Mouse (Mus musculus) hindbrain, postnatal 0 days (tissue): ENCODE measurements around the gene Fbp1. TPM values are rescaled to one million over a fixed set of nuclear protein-coding genes. Genes with fewer than 3 reads are reported as not detected.
"Not testable (repeated sequence)": the region's sequence is repeated elsewhere in the genome, so short reads cannot be mapped to it uniquely, and the experiment has no call there.

Source experiments
- ATAC-seq: fragments of 200-750 bp; cut with Nextera tagmentation; 2 replicates; pipeline ENCODE4 v1.8.0; 2017; ENCODE audit warnings: mild to moderate bottlenecking, moderate TSS enrichment, moderate library complexity
- DNase-seq: peaks from one replicate; pipeline ENCODE4 v3.0.0-alpha.2; 2015; ENCODE audit warnings: low spot score
- H3K27ac ChIP-seq: fragments of 300-500 bp; sonication (generic); 2 replicates; pipeline ENCODE4 v1.5.1; 2014; ENCODE audit warnings: mild to moderate bottlenecking
- H3K27me3 ChIP-seq: fragments of 300-500 bp; sonication (generic); 2 replicates; pipeline ENCODE4 v1.6.1; 2014; ENCODE audit warnings: low read length, mixed read lengths; ENCODE audit not compliant: insufficient read depth
- H3K36me3 ChIP-seq: fragments of 300-500 bp; sonication (generic); 2 replicates; pipeline ENCODE4 v1.6.1; 2014; ENCODE audit warnings: low read length, mixed read lengths; ENCODE audit not compliant: insufficient read depth
- H3K4me1 ChIP-seq: fragments of 300-500 bp; sonication (generic); 2 replicates; pipeline ENCODE4 v1.6.1; 2014; ENCODE audit warnings: antibody characterized with exemption, low read length, mixed read lengths; ENCODE audit not compliant: insufficient read depth
- H3K4me2 ChIP-seq: fragments of 300-500 bp; sonication (generic); 2 replicates; pipeline ENCODE4 v1.6.1; 2014; ENCODE audit warnings: low read depth, mild to moderate bottlenecking, low read length, moderate library complexity, mixed read lengths
- H3K4me3 ChIP-seq: fragments of 300-500 bp; sonication (generic); 2 replicates; pipeline ENCODE4 v1.5.1; 2014; ENCODE audit warnings: low read length
- H3K9ac ChIP-seq: fragments of 300-500 bp; sonication (generic); replicated peaks from 2 replicates; pipeline ENCODE4 v1.6.1; 2014; ENCODE audit warnings: mild to moderate bottlenecking, low read length, moderate library complexity, mixed read lengths
- H3K9me3 ChIP-seq: fragments of 300-500 bp; sonication (generic); 2 replicates; pipeline ENCODE4 v1.6.1; 2016; ENCODE audit warnings: low read length, mixed read lengths
- CTCF ChIP-seq: IDR thresholded peaks from 2 replicates; pipeline ENCODE4 v1.5.1; 2016; ENCODE audit warnings: antibody characterized with exemption, control low read depth, low read depth
- WGBS: fragments of 180-500 bp; shearing (Covaris S2); extraction: QIAGEN DNeasy Blood & Tissue Kit; methylation state at CpG from one replicate; pipeline ENCODE4 v1.1.7; 2014; 5-methylcytosine and 5-hydroxymethylcytosine counted together
- polyA plus RNA-seq: library from polyadenylated mRNA; unstranded; fragments of >200 nt; fragmentation: Nextera tagmentation; extraction: Ambion mirVana; gene quantifications from 2 replicates; pipeline ENCODE4 v1.2.1, GENCODE M21; 2015
- total RNA-seq: library from RNA; depleted of rRNA; stranded (reverse); fragments of >200 nt; gene quantifications from 2 replicates; pipeline ENCODE4 v1.2.3, GENCODE M21; 2014; rRNA removed

Gene Fbp1
- total RNA-seq (2.1 TPM in 1 of 2 replicates, not detected in the other), polyA plus RNA-seq (0.50 and 0.78 TPM in 2 replicates)

DNA sequence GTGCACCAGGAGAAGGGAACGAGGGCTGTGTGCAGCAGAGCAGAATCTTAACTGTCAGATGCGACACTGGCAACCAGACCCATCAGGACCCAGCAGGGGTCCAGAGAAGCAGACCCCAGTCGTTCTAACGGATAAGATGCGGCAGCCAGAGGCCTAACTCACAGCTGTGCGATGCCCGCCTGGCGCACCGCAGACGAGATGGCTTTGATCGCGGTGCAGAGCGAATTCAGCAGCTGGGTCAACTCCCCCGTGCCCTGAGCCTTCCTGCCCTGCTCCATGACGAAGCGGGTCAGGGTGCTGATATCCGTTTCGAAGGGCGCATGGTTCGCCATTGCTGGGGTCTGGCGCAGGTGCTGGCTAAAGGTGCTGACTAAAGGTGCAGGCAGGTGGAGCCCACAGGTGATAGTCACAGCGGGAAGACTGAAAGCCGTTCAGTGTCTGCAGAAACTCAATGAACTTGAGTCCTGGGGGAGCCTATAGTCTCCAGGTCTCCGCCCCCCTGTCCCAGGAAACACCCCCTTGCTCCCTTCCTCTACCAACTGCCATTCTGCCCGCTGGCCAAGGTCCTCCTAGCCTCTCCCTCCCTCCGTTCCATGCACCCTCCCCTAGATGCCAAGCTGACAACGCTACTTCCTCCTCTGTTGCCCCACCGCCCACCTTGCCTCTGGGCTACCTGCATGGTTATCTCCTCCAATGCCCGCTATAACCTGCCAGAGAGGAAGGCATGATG lies at the start of gene Fbp1:
Gene Fbp1, minus strand, starts transcription at position 571 of the 730 bp plus-strand sequence.
- H3K9ac ChIP-seq: peak within 1 kb of the TSS; percentile 38; the same call in 1 of the 2 replicates
- peak within 1 kb of the TSS; percentile 35 for H3K4me3 ChIP-seq
- peak within 1 kb of the TSS; percentile 60 for H3K4me2 ChIP-seq
- peak; percentile 22 for DNase-seq
- H3K4me1 ChIP-seq: peaks cover 6% of the 10 kb centered on the region; the same call in 1 of the 2 replicates
- no peaks in the 10 kb centered on the region for H3K27me3 ChIP-seq
- no peak for TF ChIP-seq CTCF
- peak; percentile 68 for ATAC-seq
- WGBS: 6% methylated on average over 28 of the region's 29 CpGs
- H3K36me3 ChIP-seq: no peaks in the 10 kb centered on the region
- H3K9me3 ChIP-seq: peaks cover 5% of the 10 kb centered on the region; the same call in 1 of the 2 replicates
- H3K27ac ChIP-seq: no peak within 1 kb of the TSS

DNA sequence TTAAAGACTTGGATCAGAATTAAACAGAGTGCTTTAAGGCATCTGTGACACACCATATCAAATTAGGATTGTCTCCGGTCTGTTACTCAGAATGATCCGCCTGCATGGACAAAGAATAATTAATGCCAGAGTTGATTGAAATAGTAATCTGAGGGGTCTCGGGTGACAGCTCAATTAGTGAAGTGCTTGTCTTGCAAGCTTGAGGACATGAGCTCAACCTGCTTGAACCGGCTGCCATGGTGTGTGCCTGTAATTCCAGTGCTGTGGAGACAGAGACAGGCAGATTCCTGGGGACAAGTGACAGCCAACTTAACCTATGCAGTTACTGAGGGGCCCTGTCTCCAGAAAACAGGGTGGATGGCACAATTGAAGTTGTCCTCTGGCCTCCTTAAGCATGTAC lies 44.4 kb upstream of the Fbp1 start:
- ATAC-seq (no peak), DNase-seq (no peak)
- no peak overlapping the region for H3K9ac ChIP-seq
- no peaks in the 10 kb centered on the region for H3K36me3 ChIP-seq
- H3K27me3 ChIP-seq: no peaks in the 10 kb centered on the region
- H3K4me3 ChIP-seq: no peak overlapping the region
- H3K27ac ChIP-seq: no peak overlapping the region
- TF ChIP-seq CTCF: no peak
- H3K9me3 ChIP-seq: no peaks in the 10 kb centered on the region
- WGBS: 40% methylated on average over 4 of the region's 4 CpGs
- no peak overlapping the region for H3K4me2 ChIP-seq
- H3K4me1 ChIP-seq: no peaks in the 10 kb centered on the region

DNA sequence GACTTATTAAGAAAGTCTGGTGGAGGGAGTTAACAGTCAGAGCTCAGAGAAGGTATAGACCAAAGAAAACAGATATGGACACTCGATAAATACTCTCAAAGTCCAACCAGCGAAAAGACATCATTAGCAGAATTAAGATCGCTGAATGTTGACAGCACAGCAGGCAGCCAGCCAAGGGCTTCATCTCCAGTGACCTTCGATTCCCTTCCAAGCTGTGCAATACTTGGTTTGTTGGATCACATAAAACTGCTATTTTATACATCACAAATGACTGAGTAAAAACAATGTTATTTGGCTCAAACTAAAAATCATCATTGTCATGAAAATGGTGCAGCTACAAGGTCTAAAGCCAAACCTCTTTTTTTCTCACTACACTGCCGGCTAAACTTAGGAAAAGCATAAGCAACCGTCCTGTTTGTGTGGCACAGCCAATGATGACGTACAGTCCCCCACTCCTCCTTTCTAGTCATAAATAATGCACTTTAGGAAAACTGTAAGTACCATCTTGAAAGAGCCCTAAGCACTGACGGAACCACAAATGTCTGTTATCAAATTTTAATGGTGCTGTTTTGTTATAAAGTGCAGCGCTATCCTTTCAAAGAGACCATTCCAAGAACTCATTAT lies 41.8 kb upstream of the Fbp1 start:
- 59% methylated on average over 9 of the region's 9 CpGs for whole genome bisulfite sequencing
- DNase-seq: peak; percentile 44
- no peaks in the 10 kb centered on the region for H3K9me3 ChIP-seq
- no peak for ATAC-seq
- H3K27me3 ChIP-seq: no peaks in the 10 kb centered on the region
- H3K27ac ChIP-seq: no peak overlapping the region
- no peak for TF ChIP-seq CTCF
- no peak overlapping the region for H3K9ac ChIP-seq
- no peak overlapping the region for H3K4me3 ChIP-seq
- H3K4me2 ChIP-seq: no peak overlapping the region
- no peaks in the 10 kb centered on the region for H3K4me1 ChIP-seq
- no peaks in the 10 kb centered on the region for H3K36me3 ChIP-seq

DNA sequence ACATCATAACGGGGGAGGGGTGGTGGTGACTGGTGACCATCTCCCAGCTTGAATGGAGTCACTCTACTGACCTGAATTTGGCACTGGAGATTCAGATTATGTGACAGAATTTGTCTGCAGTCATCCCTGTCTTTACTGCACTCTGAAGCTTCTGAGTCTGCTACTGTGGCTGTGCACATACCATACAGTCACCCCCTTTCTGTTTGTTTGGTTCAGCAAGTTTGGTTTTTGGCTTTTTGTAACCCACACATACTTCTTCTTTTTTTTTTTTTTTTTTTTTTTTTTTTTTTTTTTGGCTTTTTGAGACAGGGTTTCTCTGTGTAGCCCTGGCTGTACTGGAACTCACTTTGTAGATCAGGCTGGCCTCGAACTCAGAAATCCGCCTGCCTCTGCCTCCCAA lies 41.1 kb upstream of the Fbp1 start:
- not testable (repeated sequence) for H3K27me3 ChIP-seq, H3K4me1 ChIP-seq, DNase-seq, H3K9ac ChIP-seq, H3K36me3 ChIP-seq, H3K9me3 ChIP-seq, H3K4me2 ChIP-seq, H3K27ac ChIP-seq, H3K4me3 ChIP-seq, ATAC-seq
- WGBS: 89% methylated on average over 3 of the region's 3 CpGs

DNA sequence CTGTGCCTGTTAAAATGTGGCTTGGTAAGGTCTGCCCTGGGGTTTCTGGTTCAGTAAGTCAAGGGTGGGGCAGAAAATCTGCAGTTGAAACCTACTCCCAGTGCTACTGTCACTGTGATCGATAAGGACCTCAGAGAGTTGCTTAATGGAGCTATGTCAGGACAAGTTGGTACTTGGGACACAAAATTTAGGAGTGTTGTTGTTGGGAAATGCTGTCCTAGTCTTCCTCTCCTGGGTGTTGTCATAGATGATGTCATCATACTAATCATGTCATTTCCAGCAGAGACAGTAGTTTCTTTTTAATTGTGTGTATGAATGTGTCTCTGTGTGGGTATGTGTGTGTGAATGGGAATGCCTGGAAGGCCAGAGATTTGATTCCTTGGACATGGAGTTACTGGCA lies 39.4 kb upstream of the Fbp1 start:
- Histone ChIP-seq H3K27ac (no peak overlapping the region), H3K9me3 (no peaks in the 10 kb centered on the region), H3K27me3 (no peaks in the 10 kb centered on the region), H3K4me1 (no peaks in the 10 kb centered on the region), H3K9ac (no peak overlapping the region), H3K36me3 (no peaks in the 10 kb centered on the region), H3K4me3 (no peak overlapping the region), H3K4me2 (no peak overlapping the region)
- DNase-seq: no peak
- no peak for ATAC-seq
- 89% methylated on average over 1 of the region's 1 CpGs for WGBS
- no peak for TF ChIP-seq CTCF

DNA sequence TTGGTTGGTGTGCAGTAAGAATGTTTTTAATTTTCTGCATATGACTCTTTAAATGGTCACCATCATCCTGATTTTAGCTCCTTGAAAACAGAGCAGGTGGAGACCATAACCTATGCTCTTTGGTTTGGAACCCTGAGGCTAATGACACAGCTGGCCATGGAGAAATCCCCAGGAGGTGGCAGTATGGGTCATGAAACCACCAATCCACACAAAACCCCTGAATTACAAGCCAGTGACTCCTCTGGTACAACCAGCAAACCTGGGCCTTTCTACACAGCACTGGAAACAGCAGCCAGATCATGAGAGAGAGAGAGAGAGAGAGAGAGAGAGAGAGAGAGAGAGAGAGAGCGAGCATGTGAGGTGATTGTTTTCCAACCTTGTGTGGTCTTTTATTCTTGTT lies 38.4 kb upstream of the Fbp1 start:
- H3K27me3 ChIP-seq: no peaks in the 10 kb centered on the region
- H3K4me3 ChIP-seq: no peak overlapping the region
- no peaks in the 10 kb centered on the region for H3K36me3 ChIP-seq
- DNase-seq (peak; percentile 62), ATAC-seq (peak; percentile 47; the same call in 1 of the 2 replicates)
- no peak overlapping the region for H3K4me2 ChIP-seq
- no peaks in the 10 kb centered on the region for H3K4me1 ChIP-seq
- TF ChIP-seq CTCF: peak; percentile 71
- WGBS: 85% methylated on average over 1 of the region's 1 CpGs
- no peak overlapping the region for H3K27ac ChIP-seq
- no peaks in the 10 kb centered on the region for H3K9me3 ChIP-seq
- H3K9ac ChIP-seq: no peak overlapping the region

DNA sequence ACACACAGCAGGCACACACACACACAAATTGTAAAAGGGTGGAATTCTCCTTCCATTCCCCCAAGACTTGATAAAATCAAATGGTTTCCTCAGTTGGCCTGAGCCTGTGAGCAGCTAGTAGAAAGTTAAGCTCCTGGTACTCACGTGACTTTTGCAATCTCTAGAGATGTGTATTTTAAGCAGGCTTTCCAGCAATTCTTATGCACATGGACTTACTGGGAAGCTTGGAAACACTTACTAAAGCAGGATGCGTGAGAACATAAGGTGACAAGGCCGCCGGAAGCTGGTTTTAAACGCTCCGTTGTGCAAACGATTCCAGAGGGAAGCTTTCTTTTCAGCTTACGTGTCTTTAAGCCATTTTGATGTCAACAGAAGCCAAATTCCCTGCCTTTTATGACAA lies 35.1 kb upstream of the Fbp1 start:
- Histone ChIP-seq H3K9ac (no peak overlapping the region), H3K9me3 (no peaks in the 10 kb centered on the region), H3K36me3 (no peaks in the 10 kb centered on the region), H3K4me1 (no peaks in the 10 kb centered on the region), H3K27me3 (no peaks in the 10 kb centered on the region), H3K4me2 (no peak overlapping the region), H3K27ac (no peak overlapping the region), H3K4me3 (no peak overlapping the region)
- DNase-seq (no peak), ATAC-seq (no peak)
- TF ChIP-seq CTCF: no peak
- WGBS: 78% methylated on average over 8 of the region's 8 CpGs
